Mouse (Mus musculus): ENCODE results near the gene Cabp1.

DNA sequence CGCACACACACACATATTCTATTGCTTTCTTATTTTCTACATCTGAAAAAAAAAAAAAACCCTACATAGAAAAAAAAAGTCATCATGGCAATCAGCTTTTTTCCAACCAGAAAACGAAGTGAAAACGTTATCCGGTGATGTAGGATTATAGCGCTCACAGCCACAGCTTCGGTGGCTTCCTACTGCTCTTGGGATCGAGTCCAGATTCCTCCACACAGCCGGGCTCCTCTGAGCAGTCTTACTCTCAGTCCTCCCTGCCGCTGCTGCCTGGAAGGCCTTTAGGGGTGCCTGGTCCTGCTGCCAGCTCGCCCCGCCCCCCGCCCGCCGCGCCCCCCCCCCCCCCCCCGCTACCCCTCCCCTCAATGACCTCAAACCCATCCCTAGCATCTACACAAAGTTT, 13.7 kb upstream of the Cabp1 start:
- TF ChIP-seq CTCF (IDR thresholded peaks at IDR 0.05) (no peak), EP300 (IDR thresholded peaks at IDR 0.05) (no peak)
